Mouse (Mus musculus): ENCODE measurements around the gene Olfr467.
"Not testable (repeated sequence)": the region's sequence is repeated elsewhere in the genome, so short reads cannot be mapped to it uniquely, and the experiment has no call there.

- not testable (repeated sequence) for TF ChIP-seq CTCF (IDR thresholded peaks at IDR 0.05; ENCODE audit: low read depth, low read length); POLR2A (IDR thresholded peaks at IDR 0.05; ENCODE audit: insufficient read depth, low read length); EP300 (IDR thresholded peaks at IDR 0.05; ENCODE audit: insufficient read depth, low read depth, low read length)
Observed at GRCm38 (mm10) chr7:107825441-107825840, 13.4 kb downstream of the Olfr467 start, which contains the start of gene Olfr469.

All from ES-Bruce4 (cell line).